Mouse (Mus musculus): ENCODE measurements at regions not wholly inside any gene's neighbourhood (a gene's known extent, or its start where the extent isn't known, plus 50 kb on each side); places are given as distances from the start of the nearest gene placed in this dataset.

- no peak for DNase-seq
Observed at GRCm38 (mm10) chr16:90614137-90614536, 113.1 kb downstream of the Mis18a start.

DNA sequence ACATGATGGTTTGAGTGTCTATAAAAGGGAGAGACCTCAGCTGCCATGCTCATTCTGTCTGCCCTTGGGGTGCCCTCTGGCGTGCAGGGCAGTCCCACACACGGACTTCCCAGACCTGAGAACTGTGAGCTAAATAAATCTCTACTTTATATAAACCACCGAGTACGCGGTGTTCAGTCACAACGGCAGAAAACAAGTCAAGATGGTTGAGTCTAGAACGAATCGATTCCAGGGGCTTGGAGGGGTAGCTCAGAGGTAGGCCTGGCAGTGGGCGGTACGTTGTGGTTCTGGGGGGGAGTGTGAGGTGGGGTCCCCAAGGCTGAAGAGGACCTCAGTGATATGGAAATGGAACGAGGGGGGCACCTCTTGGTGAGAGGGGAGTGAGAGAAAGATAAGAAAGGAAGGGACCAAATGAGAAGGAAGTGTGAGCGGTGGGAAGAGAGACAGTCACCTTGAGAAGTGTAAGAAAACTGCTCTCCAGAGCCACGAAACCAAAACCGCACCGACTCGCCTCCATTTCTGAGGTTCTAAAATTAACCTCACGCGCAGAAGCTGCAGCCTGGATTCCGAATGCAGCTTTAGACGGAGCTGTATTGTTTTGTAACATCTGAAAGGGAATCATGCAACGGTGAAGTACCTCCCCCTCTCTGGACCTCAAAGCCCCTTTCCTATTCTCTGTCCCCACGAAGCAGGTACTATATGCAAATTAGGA lies 117.0 kb downstream of the Mis18a start:
- no peak for DNase-seq

DNA sequence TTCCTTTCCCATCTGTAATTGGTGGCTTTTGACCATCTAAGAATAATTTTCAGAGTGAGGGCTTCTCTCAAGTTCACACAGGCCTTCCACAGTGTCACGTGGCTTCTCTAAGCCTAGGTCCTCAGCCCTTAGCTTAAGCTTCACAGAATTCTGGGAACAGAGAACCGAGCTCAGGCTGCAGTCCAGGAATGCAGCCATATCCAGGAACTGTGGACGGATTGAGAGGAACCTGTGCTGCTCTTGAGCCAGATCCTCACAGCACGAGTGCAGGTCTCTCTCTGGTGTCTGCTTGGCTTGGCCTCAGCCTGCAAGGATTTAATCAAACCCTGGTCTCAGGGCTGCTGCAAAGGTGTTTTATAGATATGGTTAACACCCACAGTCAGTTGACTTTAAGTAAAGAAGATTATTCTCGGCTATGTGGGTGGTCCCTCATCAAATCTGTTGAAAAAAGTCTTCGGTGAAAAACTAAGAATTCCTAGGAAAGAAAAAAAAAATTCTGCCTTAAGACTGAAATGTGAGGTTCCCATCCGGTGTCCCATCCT lies 127.8 kb downstream of the Mis18a start:
- no peak for DNase-seq

- DNase-seq, result no peak
Observed at GRCm38 (mm10) chr16:90598727-90599126, 128.5 kb downstream of the Mis18a start.

DNA sequence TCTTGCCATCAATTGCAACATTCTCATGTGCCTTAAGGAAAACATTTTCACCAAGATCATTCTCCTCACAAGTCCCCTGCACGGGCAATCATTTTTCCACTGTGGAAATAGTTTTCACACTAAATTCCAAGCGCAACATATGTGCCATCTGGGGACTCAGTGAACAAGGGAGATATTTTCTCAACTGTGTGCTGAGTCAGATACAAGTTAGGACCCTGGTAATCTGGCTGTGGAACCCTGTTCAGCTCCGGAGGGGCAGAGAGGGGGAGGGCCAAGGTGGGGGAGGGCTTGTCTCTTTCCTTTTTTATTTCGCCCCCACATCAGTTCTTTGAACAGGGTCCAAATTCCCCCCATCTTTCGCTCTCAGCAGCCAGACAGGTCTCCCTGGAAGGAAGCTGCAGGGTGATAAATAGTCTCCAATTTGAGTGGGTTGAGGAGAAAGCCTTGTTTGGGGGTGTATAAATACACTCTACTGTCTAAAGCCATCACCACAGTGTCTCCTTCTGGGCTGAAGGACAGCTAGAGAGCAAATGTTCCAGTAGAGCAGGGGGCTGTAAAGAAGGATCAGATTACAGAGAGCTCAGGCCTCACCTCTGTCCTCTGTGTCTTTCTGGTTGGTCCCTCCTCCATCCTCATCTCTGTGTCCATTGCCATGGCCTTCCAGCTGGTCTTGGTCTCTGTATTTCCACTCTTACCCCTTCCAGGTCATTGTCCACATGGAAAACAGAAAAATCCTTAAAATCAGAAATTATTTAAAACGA lies 134.3 kb downstream of the Mis18a start:
- DNase-seq, result no peak

DNA sequence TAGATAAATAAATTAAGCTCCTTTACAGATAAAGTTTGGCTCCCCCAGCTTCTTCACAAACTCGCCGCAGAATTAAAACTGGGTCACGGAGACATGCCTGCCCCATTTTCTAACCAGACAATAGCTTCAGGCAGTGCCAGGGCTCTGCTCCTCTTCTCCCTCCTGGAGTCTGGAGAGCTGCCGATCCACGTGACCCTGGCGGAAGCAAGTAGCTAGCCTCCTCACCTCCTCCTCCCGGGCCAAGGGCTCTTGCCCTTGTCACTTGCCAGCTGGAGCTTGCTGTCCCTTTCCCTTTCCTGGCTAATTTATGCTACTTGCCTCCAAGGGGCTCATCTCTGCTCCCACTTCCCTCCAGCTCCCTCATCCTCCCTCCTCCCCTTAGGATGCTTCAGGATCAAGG lies 142.0 kb downstream of the Mis18a start:
- DNase-seq, result no peak

DNA sequence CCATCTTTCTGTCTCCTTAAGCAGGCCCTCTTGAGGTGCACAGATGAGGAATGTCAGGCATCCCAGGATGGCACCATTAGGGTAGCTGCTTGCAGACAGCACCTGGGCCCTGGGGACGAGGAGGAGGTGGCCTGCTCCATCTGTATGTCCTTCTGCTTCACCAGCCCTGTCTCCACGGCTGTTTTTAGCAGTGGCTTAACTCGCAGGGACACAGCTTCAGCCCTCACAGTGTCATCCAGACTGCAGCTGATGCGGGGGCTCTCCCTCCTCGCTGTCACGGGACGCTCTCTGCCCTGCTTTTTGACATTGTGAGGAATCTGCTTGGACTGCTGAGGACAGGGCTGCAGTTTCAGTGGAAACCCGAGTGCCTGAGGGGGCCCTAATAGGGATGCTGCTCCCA lies 146.8 kb downstream of the Mis18a start:
- DNase-seq, result no peak

DNA sequence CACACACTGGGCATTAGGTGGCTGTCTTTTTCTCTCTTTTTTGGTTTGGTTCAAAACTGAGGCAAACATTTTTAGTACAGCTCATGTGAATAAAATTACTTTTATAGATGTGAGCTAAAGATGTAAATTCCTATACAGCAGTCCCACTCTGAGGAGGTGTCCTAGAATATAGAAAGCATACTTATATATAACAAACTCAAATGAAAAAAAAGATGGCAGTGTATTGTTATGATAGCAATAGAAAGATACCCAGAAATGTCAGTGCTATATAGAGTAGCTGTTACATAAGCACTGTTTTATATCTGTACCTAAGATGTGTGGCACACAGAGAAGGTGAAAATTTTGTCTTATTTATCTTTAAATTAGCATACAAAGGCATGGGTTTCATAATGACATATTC lies 156.1 kb downstream of the Mis18a start:
- no peak for DNase-seq

DNA sequence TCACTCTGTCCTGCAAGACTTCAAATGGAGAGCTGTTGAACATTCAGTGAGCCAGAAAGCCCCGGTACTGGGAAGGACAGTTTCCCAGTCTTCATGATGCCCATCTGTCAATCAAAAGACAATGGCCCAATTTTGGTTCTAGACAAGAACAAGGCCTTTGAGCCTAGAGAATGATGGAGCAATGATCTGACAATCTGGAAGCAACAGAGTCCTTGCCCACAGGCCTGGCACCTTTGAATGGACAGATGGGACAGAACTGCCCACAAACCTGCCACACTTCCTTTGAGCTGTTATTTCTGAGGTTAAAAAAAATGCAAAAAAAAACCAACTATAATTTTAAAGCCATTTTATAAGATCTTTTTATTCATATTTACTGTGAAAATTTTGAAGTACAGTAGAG lies 157.4 kb downstream of the Mis18a start:
- no peak for DNase-seq

GRCm38 (mm10) chr16:90565182-90565581 lies 162.0 kb downstream of the Mis18a start:
- no peak for DNase-seq

GRCm38 (mm10) chr16:90553120-90553519 lies 167.3 kb downstream of the Hunk start:
- DNase-seq, result no peak

DNA sequence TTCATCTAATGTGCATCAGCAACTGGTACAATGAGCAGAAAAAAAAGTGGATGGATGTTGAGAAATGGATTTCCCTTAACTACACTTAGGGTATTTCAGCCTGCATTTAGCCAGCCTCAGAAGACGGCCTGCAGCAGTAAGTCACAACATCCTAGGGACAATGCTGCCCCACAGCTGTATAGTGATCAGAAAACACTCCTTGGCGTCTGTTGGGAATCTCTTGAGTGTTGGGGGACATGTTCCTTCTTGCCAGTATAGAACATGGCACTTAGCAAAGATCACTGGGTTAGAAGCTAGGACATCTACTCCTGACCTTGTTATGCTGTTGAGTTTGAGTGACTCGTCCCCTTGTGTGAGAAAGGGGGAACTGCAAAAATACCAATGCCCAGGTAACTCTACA lies 165.2 kb downstream of the Hunk start:
- no peak for DNase-seq

DNA sequence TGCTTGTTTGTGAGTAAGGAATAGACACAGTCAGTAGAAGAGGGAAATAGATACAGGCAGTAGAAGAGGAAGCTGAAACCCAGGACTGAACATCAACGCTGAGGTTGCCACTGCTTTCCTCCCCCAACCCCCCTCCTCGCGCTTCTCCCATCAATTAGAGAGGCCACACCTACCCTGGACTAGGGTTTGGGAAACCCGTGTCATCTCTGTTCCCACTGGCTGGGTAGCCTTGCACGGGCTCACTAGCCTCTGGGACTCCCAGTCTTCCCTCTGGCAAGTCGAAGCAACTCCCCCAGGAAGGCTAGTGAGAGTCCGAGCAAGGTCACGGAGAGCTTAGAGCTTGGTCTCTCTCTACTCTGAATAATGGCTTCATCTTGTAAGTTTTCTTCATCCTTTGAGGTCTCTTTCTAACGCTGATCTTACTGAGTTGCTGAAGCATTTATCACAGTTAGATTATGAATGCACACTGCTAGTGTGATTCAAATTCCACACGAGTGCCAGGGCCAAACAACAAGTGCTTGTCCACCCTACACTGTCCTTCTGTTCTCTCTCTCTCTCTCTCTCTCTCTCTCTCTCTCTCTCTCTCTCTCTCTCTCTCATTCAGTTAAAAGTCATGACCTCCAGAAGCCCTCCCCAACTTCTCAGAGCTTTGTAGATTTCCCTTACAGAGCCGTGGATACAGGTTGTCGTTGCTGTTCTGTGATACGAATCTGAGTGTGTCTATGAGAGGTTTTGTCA lies 164.4 kb downstream of the Hunk start:
- DNase-seq, result no peak
